Mouse (Mus musculus): ENCODE measurements around the gene Scel. TPM values are rescaled to one million over a fixed set of nuclear protein-coding genes. Genes with fewer than 3 reads are reported as not detected.
"Not testable (repeated sequence)": the region's sequence is repeated elsewhere in the genome, so short reads cannot be mapped to it uniquely, and the experiment has no call there.

Scel gene
- under 1 TPM in 2 of 3 experiments, not detected in 1; 0.23 to 0.24 TPM for polyA plus RNA-seq (2017; shearing (Covaris generic))

DNA sequence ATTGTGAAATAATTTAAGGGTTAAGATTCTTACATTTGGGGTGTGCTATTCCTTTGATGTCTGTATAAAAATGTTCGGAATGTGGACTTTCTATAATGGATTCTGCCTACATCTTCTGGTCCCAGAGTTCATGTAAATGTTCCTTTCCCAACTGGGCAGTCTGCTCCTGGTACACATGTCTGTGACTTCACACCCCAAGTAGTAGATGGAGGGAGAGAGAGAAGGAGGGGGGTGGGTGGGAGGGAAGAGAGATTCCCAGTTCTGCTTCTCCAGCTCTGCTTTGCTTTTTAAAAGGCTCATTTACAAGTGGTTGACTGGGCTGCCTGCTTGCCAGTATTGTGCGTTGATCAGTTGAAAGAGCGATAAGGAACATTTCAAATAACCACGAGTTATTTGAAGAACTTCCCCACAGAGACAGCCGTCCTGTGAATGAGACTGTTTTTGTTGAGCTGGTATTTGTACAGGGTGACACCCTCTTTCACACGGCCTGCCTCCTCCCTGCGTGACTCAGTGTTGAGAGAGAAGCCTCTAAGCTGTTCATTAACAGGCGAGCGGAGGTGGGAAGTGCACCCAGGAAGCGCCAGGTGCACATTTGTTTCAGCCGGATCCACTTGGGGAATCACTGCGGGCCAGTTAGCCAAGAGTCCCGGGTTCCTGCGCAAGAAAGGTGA is at the start of gene Scel:
Gene Scel (plus strand): TSS at position 541 of the 671 bp plus-strand sequence.
- no peak for ATAC-seq

DNA sequence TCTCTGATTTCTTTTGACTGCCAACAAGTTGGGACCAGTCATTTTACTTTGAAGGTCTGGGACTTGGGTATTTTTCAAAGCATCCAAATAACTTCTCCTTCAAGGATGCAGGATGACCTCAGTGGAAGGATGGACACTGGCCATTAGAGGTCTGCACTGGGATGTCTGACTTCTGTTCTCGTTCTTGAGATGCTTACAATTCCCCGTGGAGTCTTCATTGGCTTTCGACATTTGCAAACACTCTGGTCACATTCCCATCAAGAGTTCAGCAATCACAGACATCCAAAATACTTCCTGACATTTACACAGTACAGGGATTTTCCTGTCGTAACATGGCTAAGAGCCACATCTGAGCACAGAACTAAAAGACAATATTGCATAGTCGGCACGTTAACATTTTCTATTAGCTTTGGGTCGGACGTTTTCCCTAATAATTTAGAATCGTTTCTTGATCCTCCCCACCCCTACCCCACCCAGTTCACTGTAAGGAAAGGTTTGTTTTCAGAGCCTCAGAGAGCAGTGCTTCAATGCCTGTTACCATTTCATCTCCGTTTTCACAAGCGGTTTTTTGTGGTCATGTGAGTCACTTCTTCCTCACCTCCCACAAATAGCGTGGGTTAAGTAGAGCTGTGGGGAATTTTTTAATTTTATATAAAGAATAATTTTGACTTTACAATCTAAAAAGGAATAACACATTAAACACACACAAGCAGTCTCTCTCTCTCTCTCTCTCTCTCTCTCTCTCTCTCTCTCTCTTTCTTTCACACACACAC is 44.3 kb upstream of the Scel start:
- peak; percentile 60 for ATAC-seq

GRCm38 (mm10) chr14:103469464-103470015 is 43.6 kb upstream of the Scel start:
- ATAC-seq, result peak; percentile 85

GRCm38 (mm10) chr14:103471074-103471778 is 41.9 kb upstream of the Scel start:
- ATAC-seq, result no peak

DNA sequence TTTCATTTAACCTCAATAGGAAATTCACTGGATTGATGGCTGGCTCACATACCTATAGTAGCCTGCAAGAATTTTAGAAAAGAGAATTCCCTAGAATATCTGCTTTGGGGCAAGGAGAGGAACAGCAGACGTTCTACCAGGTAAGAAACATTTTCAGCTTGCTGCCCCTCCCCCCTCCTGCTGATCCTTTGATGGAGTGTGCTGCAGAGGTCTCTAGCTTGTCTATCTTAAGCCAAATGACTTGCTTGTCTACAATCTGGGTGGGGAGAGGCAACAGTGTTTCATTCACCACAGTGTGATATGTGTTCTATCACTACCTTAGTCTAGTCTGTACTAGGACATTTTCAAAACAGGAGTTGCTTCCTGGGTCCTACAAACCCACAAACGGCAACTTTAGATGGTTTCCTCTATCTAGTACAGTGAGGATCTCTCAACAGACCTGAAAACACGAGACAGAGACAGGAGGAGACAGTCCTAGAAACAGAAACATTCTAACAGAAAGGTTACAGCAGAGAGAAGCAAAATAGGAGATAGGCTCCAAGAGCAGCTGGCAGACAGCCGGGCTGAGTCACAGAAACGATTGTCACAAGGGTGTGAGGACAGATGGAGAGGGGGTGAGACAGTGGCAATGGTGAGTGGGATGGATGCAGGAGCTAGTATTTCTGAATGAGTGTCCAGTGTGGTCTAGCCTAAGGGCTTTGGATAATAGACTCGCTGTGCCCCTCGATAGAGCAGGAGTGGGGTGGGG is 41.2 kb upstream of the Scel start:
- no peak for ATAC-seq

DNA sequence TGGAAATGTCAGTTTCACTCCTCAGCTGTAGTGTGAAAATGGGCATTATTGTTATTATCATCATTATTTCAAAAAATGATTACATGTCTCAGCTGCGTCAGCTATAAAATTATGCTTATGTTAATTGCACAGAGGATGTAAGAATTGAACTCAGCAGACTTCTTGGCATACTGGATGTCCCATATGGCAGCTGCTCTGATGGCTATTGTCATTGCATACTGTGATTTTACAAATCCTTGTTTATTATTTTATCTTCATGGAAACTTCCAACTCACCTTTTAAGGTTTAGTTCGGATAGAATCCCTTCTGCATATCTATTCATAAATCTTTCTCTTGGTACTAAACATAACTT is 40.6 kb upstream of the Scel start:
- ATAC-seq, result no peak

DNA sequence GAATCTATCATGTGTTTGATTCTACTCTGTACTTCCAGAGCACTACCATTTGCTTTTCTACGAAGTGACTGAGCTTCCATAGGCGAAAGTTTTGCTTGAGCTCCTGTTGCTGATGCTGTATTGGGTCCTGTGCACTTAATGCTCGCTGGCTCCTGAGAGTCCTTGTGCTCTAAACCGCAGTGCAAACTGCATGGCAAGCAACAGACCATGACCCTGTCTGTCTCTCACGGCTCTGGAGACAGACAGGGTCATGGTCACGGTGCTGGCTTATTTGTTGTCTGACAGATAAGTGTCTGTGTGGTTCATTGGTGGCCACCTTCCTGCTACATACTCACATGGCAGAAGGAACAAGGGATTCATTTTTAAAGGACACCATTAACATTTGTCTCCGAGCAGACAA is 37.8 kb upstream of the Scel start:
- ATAC-seq, result no peak

GRCm38 (mm10) chr14:103476232-103476631 is 36.9 kb upstream of the Scel start:
- not testable (repeated sequence) for ATAC-seq

- peak; percentile 97 for ATAC-seq
Measured at GRCm38 (mm10) chr14:103477281-103477680, 35.9 kb upstream of the Scel start.

GRCm38 (mm10) chr14:103477959-103478358 is 35.2 kb upstream of the Scel start:
- ATAC-seq, result no peak

DNA sequence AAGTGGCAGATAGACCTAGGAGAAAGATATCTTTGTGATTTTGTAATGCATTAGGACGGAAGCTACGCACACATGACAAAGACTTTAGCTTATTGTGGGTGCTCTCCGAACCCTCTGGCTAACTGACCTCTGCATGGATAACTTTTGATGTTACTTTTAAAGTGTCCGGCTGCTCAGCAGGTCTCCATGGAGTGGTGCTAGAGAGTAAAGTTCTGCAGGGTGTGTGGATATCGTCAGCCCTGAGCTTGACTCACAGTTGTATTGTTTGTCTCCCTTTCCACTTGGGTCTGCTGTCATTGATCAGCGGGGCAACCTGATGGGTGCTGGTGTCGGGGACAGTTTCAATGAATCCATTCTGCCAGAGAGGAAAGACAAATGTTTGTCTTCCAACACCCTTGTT is 33.7 kb upstream of the Scel start:
- ATAC-seq, result no peak

GRCm38 (mm10) chr14:103481514-103481913 is 31.6 kb upstream of the Scel start:
- no peak for ATAC-seq

GRCm38 (mm10) chr14:103485671-103486070 is 27.5 kb upstream of the Scel start:
- ATAC-seq, result no peak

GRCm38 (mm10) chr14:103486974-103487373 is 26.2 kb upstream of the Scel start:
- no peak for ATAC-seq

DNA sequence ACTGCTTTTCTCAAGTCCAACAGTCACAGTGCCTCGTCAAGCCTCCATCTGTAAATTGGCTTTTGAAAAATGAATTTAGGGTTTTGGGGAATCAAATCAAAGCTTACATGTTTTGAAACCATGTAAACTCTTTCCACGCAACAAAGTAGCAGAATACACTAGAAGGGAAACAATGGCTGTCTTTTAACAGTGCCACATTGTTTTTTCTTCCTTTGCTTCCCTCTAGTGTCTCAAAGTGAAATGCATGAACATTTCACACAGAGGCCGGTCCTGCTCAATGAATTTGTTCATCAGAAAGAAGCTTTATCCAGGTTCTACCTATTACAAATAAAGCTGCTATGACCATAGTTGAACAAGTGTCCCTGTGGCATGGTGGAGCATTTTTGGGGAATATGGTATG is 24.5 kb upstream of the Scel start:
- ATAC-seq, result peak; percentile 35

- no peak for ATAC-seq
Measured at GRCm38 (mm10) chr14:103498199-103498598, 14.9 kb upstream of the Scel start.

GRCm38 (mm10) chr14:103498613-103499012 is 14.5 kb upstream of the Scel start:
- no peak for ATAC-seq

DNA sequence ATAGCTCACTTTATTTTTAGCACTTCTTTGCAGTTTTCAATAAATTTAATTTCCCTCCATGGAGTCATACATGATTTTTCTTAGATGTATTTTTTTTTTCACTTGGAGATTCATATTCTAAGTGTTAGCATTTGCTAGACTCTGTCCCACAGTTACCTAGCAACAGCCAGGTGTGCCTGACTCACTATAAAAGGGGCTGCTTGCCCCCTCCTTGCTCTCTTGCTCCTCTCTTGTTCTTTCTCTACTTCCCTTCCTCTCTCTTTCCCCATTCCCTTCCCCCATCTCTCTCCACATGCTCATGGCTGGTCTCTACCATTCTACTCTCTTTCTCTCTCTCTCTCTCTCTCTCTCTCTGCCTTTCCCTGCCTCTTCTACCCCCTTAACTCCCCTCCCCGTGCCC is 14.1 kb upstream of the Scel start:
- ATAC-seq, result no peak

DNA sequence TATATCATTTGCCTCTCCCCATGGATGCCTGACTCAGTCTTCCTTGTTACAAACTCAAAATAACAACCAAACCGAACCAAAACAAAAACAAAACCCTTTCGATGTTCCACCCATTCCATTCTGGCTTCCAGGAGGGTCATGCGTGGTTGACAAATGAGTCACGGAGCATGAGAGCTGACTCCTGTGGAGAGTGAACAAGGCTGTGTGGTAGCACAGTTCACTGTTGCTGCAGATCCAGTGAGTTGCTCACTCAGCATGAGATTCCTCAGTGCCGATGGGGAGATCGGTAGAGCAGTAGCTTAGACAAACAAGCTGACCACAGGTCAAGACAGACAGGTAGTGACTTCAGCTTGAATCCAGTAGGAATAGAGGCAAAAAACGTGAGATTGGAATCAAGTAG is 12.8 kb upstream of the Scel start:
- ATAC-seq, result no peak

DNA sequence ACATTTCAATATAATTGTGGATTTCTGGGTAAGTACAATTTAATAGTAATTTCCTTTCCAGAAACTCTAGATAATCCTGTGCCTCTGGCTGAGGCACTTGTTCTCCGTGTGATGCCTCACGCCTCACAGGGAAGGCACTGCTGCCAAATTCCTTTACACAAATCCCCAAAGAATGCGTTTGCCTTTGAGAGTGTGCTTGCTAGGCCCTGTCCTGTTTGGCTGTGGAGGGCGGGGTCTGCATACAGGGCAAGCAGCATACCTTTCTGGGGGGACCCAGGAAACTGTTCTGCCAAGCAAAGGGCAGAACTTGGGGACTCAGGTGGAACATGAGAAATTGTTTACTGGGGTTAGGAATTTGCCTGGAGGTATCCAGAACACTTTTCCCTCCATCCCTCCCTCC is 12.2 kb upstream of the Scel start:
- ATAC-seq, result no peak

- no peak for ATAC-seq
Measured at GRCm38 (mm10) chr14:103504514-103504913, 8.6 kb upstream of the Scel start.

GRCm38 (mm10) chr14:103509544-103509943 is 3.6 kb upstream of the Scel start:
- no peak for ATAC-seq

DNA sequence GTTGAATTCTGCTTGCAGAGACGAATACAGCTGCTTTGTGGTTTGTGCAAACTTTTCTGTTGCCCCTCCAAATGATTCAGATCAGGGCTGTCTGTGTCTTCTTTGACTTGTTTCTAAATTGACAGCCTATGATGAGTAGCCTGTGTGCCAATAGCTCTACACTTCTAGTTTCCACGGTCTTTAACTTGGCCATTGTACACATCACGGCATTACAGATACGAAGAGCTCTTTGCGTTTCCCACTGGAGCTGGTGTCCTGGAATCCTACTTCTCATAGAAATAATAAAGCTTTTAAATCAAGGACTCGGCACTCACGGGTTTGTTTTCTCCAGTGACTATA is 300 bp downstream of the Scel start:
- ATAC-seq, result no peak
